Mouse (Mus musculus): ENCODE data around the gene Syt16.

Gene Syt16

GRCm38 (mm10) chr12:74105811-74106513 is 108.5 kb downstream of the Syt16 start:
- DNase-seq (ENCODE audit: low spot score in 2 of 2): no peak

DNA sequence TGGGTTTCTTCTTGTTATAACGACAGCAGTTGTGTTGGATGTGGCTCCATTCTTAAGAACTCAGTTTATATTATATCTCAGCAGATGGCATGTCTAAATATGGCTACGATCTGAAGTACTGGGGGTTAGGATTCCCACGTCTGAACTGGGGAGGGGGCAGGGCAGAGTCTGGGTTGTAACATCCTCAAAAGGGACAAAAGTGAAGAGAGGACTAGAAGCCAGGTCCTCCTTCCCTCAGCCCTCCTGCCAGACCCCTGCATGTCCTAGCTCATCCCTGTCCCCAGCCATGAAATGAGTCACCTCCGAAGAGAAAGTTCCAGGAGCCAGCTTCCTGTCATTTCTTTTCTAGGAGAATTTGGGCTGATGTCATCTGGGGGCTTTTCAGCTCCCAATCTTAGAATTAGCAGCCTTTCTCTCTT is 111.2 kb downstream of the Syt16 start:
- DNase-seq (ENCODE audit: low spot score in 2 of 2): no peak

GRCm38 (mm10) chr12:74109462-74110068 is 112.1 kb downstream of the Syt16 start:
- no peak for DNase-seq (ENCODE audit: low spot score in 2 of 2)

GRCm38 (mm10) chr12:74116825-74117224 is 119.4 kb downstream of the Syt16 start:
- no peak for DNase-seq (ENCODE audit: low spot score in 2 of 2)

GRCm38 (mm10) chr12:74125796-74126195 is 128.3 kb downstream of the Syt16 start:
- DNase-seq (ENCODE audit: low spot score in 2 of 2): no peak

DNA sequence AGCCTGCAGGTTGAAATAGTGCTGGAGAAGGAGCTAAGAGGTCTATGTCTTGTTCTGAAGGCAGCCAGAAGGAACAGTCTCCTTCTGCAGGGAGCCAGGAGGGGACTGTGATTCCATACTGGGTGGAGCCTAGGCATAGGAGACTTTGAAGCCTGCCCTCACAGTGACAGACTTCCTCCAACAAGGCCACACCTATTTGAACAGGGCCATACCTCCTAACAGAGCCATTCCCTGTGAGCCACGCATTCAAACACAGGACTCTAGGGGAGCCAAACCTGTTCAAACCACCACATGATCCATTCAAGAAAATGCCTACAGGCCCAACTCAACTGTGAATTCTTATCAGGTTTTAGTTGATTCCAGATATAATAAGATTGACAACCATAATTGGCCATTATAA is 130.8 kb downstream of the Syt16 start:
- DNase-seq (ENCODE audit: low spot score in 2 of 2): no peak

DNA sequence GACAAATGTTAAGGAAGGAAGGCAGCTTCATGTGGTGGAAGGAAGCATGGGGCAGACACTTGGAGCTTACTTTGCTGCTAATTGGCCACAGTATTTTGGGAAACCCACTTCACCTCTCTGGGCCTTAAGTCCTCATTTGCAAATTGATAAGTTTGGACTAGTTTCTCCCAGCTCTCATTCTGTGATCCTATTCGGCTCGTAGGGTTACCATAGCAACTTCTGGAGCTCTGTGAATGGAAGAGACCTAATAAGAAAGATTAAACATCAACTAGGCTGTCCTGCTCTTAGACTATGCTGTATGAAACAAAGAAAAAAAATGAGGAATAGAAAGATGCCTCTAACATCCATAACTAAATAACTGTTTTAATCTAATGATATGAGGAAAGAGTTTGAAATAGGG is 134.3 kb downstream of the Syt16 start:
- DNase-seq (ENCODE audit: low spot score in 2 of 2): no peak

DNA sequence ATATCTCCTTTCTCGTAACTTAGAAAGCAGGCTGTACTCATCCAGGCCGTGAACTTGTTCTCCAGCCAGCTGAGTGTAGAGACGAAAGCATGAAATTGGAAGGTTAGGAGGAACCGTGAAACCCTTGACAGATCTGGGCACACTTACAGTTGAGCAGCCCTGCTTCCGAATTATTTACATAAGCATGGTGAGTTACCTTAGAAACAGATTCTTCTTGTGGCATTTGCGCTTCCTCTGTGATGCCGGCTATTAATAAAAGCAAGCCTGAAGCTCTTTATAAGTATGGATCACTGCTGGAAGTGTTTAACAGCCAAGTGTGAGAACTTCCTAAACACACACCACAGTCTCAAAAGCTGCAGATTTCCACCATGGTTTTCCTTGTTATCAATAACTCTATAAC is 144.7 kb downstream of the Syt16 start:
- no peak for DNase-seq (ENCODE audit: low spot score in 2 of 2)

GRCm38 (mm10) chr12:74144385-74144784 is 146.9 kb downstream of the Syt16 start:
- DNase-seq (ENCODE audit: low spot score in 2 of 2): no peak

DNA sequence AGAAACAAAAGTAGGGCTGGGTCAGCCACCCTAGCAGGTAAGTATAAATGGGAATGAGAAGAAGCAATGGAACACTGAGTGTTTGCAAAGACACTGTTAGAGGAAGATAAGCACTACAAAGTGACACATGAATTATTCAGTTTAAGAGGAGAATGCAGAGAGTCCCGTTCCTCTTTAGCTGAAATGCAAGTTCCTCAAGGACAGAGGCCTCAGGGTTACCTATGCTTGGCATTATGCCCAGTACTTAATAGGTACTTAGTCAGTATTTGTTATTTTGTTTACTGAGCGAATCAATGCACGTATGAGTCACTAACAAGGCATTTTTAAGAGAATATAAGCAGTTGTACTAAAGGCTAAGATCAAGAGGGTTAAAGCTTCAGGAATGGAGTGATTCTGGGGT is 163.3 kb downstream of the Syt16 start:
- DNase-seq (ENCODE audit: low spot score in 2 of 2): no peak

GRCm38 (mm10) chr12:74163080-74163479 is 165.6 kb downstream of the Syt16 start:
- no peak for DNase-seq (ENCODE audit: low spot score in 2 of 2)

- no peak for DNase-seq (ENCODE audit: low spot score in 2 of 2)
Measured at GRCm38 (mm10) chr12:74171257-74171656, 173.8 kb downstream of the Syt16 start.

- DNase-seq (ENCODE audit: low spot score in 2 of 2): no peak
Measured at GRCm38 (mm10) chr12:74173902-74174301, 176.4 kb downstream of the Syt16 start.

GRCm38 (mm10) chr12:74184596-74184995 is 187.1 kb downstream of the Syt16 start:
- DNase-seq (ENCODE audit: low spot score in 2 of 2): no peak

DNA sequence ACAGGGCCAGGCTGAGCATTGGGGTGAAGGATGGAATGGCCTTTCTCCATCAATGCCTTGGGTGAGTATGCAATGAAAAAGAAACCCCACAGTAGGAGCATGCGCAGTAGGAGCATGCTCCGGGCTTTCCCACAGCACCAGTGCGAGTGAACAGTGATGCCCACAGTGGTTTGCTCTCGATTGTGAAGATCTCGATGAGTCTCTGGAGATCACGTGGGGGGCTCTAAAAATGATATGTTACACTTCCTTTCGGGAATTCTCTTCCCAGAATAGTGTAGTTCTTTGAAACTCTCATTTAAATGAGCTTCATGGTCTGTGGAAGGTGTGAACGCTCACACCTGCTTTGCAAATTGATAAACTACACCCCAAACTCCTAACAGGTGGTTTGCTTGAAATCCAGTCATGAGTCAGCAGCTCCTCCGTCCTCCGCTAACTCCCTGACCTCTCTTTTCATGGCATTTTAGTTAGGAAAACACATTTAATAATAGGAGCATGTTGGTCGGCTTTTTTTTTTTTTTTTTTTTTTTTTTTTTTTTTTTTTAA is 190.9 kb downstream of the Syt16 start:
- no peak for DNase-seq (ENCODE audit: low spot score in 2 of 2)

DNA sequence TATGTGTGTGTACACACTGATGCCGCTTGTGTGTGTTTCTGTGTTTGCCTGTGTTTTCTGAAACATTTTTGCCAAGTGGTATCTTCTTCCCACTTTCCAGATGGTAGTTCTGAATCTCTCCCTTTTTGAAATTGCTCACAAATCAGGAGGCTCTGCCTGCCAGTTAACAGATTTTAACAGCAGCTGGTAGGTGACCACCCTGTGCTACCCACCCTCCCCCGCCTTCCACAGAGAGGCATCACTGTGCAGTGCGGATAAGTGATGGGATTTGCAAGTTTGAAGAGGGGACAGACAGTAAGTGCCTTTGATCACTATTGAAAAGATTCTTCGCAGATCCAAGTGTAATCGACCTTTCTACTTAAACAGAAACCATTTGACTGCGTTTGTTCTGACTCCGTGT is 191.4 kb downstream of the Syt16 start:
- DNase-seq (ENCODE audit: low spot score in 2 of 2): no peak

GRCm38 (mm10) chr12:74189840-74190239 is 192.4 kb downstream of the Syt16 start:
- DNase-seq (ENCODE audit: low spot score in 2 of 2): no peak

DNA sequence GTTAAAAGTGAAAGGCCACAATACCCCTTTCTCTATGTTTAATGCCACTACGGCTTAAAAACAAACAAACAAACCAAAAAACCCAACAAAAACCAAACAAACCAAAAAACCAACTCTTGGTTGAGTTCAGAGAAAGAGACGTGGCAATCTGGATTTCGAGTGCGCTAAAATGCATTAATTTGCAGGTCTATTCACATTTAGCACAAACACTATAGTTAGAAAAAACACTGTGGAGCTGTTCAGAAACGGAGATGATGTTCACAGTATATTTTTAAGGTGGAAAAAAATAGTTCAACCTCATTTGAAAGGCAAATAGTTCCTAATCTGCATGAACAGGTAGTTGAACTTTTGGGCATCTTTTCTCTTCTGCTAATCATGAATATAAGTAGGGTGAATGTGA is 192.8 kb downstream of the Syt16 start:
- no peak for DNase-seq (ENCODE audit: low spot score in 2 of 2)

GRCm38 (mm10) chr12:74192552-74192951 is 195.1 kb downstream of the Syt16 start:
- no peak for DNase-seq (ENCODE audit: low spot score in 2 of 2)

- no peak for DNase-seq (ENCODE audit: low spot score in 2 of 2)
Measured at GRCm38 (mm10) chr12:74201410-74201809, 203.9 kb downstream of the Syt16 start.

DNA sequence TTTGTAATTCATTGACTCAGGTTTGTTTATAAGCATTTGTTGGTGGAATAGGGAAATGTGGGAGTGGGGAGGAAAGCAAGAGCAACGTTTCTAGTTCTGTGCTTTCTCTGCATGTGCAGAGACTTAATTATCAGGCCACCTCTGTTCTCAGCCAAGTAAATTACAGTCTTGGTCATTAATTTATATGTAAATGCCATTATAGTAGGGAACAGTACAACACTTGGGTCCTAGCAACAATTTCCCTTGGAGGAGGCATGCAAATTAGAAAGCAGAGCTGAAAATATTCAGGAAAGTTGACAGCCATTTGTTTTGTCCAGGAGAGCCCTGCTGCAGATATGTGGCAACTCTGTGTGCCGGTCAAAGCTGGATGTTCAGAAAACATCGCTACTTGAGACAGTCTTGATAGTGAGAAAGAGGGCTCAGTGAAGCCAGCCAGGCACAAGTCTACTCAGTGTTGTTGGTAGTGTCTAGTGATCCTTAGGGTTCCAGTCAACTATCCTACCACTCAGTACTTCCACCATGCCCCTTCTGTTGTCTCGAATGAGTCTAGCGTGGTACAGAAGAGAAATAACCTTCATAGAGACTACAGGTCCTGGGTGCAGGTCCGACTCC is 205.1 kb downstream of the Syt16 start:
- DNase-seq (ENCODE audit: low spot score in 2 of 2): no peak

DNA sequence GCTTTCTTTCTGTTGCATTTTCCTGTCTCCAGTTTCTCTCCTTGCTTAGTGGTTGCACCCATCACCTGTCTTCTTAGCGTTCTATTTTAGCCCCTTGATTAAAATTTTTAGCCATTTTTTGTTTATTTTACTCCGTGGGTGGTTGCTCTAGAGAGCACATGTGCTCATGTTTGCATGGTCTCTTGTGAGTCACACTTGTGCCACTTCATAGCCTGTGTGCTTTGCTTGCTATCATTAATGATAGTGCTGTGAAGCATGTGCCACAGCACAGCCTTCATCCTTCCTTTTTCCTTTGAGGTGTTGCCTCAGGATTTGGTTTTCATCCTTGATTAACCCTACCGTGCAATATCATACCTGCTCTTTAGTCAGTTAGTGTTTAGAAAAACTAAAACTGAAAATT is 214.7 kb downstream of the Syt16 start:
- no peak for DNase-seq (ENCODE audit: low spot score in 2 of 2)
